Mouse (Mus musculus) midbrain, embryonic 16.5 days (tissue): ENCODE results near the gene Papln. TPM values are rescaled to one million over a fixed set of nuclear protein-coding genes. Genes with fewer than 3 reads are reported as not detected.

Source experiments
- ATAC-seq: fragments of 200-750 bp; cut with Nextera tagmentation; 2 replicates; pipeline ENCODE4 v1.8.0; 2017; ENCODE audit warnings: moderate TSS enrichment
- H3K27ac ChIP-seq: fragments of 300-500 bp; sonication (generic); 2 replicates; pipeline ENCODE4 v1.5.1; 2014; ENCODE audit warnings: mild to moderate bottlenecking, low read length, mixed read lengths
- H3K27me3 ChIP-seq: fragments of 300-500 bp; sonication (generic); 2 replicates; pipeline ENCODE4 v1.6.1; 2014; ENCODE audit warnings: low read depth, low read length, mixed read lengths; ENCODE audit not compliant: control insufficient read depth, insufficient read depth
- H3K36me3 ChIP-seq: fragments of 300-500 bp; sonication (generic); 2 replicates; pipeline ENCODE4 v1.6.1; 2014; ENCODE audit warnings: mild to moderate bottlenecking, low read length, moderate library complexity, mixed read lengths; ENCODE audit not compliant: control insufficient read depth, insufficient read depth
- H3K4me1 ChIP-seq: fragments of 300-500 bp; sonication (generic); 2 replicates; pipeline ENCODE4 v1.6.1; 2014; ENCODE audit warnings: mild to moderate bottlenecking, low read length, mixed read lengths; ENCODE audit not compliant: control insufficient read depth, insufficient read depth
- H3K4me2 ChIP-seq: fragments of 300-500 bp; sonication (generic); 2 replicates; pipeline ENCODE4 v1.6.1; 2014; ENCODE audit warnings: mild to moderate bottlenecking, low read length, mixed read lengths
- H3K4me3 ChIP-seq: fragments of 300-500 bp; sonication (generic); 2 replicates; pipeline ENCODE4 v1.5.1; 2014; ENCODE audit warnings: low read depth, mild to moderate bottlenecking, low read length, moderate library complexity, mixed read lengths
- H3K9ac ChIP-seq: fragments of 300-500 bp; sonication (generic); 2 replicates; pipeline ENCODE4 v1.6.1; 2014; ENCODE audit warnings: low read depth, low read length, mixed read lengths
- H3K9me3 ChIP-seq: fragments of 300-500 bp; sonication (generic); replicated peaks from 2 replicates; pipeline ENCODE4 v1.6.1; 2014; ENCODE audit warnings: mild to moderate bottlenecking, low read length, mixed read lengths; ENCODE audit not compliant: control insufficient read depth, poor library complexity, severe bottlenecking
- WGBS: fragments of 180-500 bp; shearing (Covaris S2); extraction: QIAGEN DNeasy Blood & Tissue Kit; methylation state at CpG from one replicate; pipeline ENCODE4 v1.1.7; 2014; 5-methylcytosine and 5-hydroxymethylcytosine counted together
- polyA plus RNA-seq: library from polyadenylated mRNA; unstranded; fragments of >200 nt; fragmentation: Nextera tagmentation; extraction: Ambion mirVana; gene quantifications from 2 replicates; pipeline ENCODE4 v1.2.1, GENCODE M21; 2015

Papln gene
- polyA plus RNA-seq, 1 experiment from 2014 or later = 0.16 TPM

GRCm38 (mm10) chr12:83762706-83763105 lies 728 bp upstream of the Papln start:
- WGBS = 17% methylated on average over 4 of the region's 4 CpGs
- no peaks in the 10 kb centered on the region for H3K9me3 ChIP-seq
- 0 out of 2 replicates have a peak, but pooled peaks have one; percentile 45 for ATAC-seq

GRCm38 (mm10) chr12:83764044-83764365 lies 571 bp downstream of the Papln start:
- peak overlapping the region; percentile 54; the same call in 1 of the 2 replicates for H3K9ac ChIP-seq
- no peak overlapping the region for H3K27ac ChIP-seq
- no peak for ATAC-seq
- peak overlapping the region; percentile 29 for H3K4me3 ChIP-seq
- WGBS = 8% methylated on average over 14 of the region's 14 CpGs
- H3K36me3 ChIP-seq = no peaks in the 10 kb centered on the region
- no peaks in the 10 kb centered on the region for H3K9me3 ChIP-seq
- no peaks in the 10 kb centered on the region for H3K27me3 ChIP-seq
- H3K4me2 ChIP-seq = peak overlapping the region; percentile 56
- H3K4me1 ChIP-seq = peaks cover 14% of the 10 kb centered on the region

More at GRCm38 (mm10) chr12:83762706-83763105, 728 bp upstream of the Papln start:
- H3K4me2 ChIP-seq = no peak overlapping the region
- no peak overlapping the region for H3K9ac ChIP-seq
- no peak overlapping the region for H3K27ac ChIP-seq
- no peak overlapping the region for H3K4me3 ChIP-seq
- no peaks in the 10 kb centered on the region for H3K36me3 ChIP-seq
- no peaks in the 10 kb centered on the region for H3K27me3 ChIP-seq
- peaks cover 14% of the 10 kb centered on the region for H3K4me1 ChIP-seq

GRCm38 (mm10) chr12:83764519-83764918 lies 1.1 kb downstream of the Papln start:
- H3K36me3 ChIP-seq = no peaks in the 10 kb centered on the region
- H3K4me1 ChIP-seq = peaks cover 14% of the 10 kb centered on the region
- no peaks in the 10 kb centered on the region for H3K9me3 ChIP-seq
- no peak for ATAC-seq
- H3K9ac ChIP-seq = no peak overlapping the region
- no peak overlapping the region for H3K27ac ChIP-seq
- no peak overlapping the region for H3K4me3 ChIP-seq
- no peaks in the 10 kb centered on the region for H3K27me3 ChIP-seq
- peak overlapping the region; percentile 56; the same call in 1 of the 2 replicates for H3K4me2 ChIP-seq
- WGBS = 84% methylated on average over 10 of the region's 10 CpGs

GRCm38 (mm10) chr12:83765965-83766603 lies 2.6 kb downstream of the Papln start:
- H3K9me3 ChIP-seq = no peaks in the 10 kb centered on the region
- no peaks in the 10 kb centered on the region for H3K27me3 ChIP-seq
- no peaks in the 10 kb centered on the region for H3K36me3 ChIP-seq
- peaks cover 24% of the 10 kb centered on the region for H3K4me1 ChIP-seq
- WGBS = 82% methylated on average over 13 of the region's 13 CpGs
- no peak overlapping the region for H3K9ac ChIP-seq
- no peak overlapping the region for H3K4me2 ChIP-seq
- H3K27ac ChIP-seq = no peak overlapping the region
- no peak for ATAC-seq
- no peak overlapping the region for H3K4me3 ChIP-seq

- ATAC-seq = no peak
Observed at GRCm38 (mm10) chr12:83767833-83768232, 4.4 kb downstream of the Papln start.

GRCm38 (mm10) chr12:83768235-83768899 lies 4.9 kb downstream of the Papln start:
- no peak for ATAC-seq
- Histone ChIP-seq H3K27ac (no peak overlapping the region), H3K4me3 (no peak overlapping the region), H3K36me3 (no peaks in the 10 kb centered on the region), H3K4me2 (no peak overlapping the region), H3K9me3 (no peaks in the 10 kb centered on the region), H3K4me1 (peaks cover 19% of the 10 kb centered on the region), H3K9ac (no peak overlapping the region), H3K27me3 (no peaks in the 10 kb centered on the region)
- WGBS = 86% methylated on average over 14 of the region's 14 CpGs

More at GRCm38 (mm10) chr12:83767833-83768232, 4.4 kb downstream of the Papln start:
- Histone ChIP-seq H3K36me3 (no peaks in the 10 kb centered on the region), H3K27me3 (no peaks in the 10 kb centered on the region), H3K4me2 (no peak overlapping the region), H3K4me3 (no peak overlapping the region), H3K9me3 (no peaks in the 10 kb centered on the region), H3K9ac (no peak overlapping the region), H3K27ac (no peak overlapping the region), H3K4me1 (peaks cover 24% of the 10 kb centered on the region)
- WGBS = 69% methylated on average over 9 of the region's 9 CpGs

GRCm38 (mm10) chr12:83770418-83771256 lies 7.2 kb downstream of the Papln start:
- Histone ChIP-seq H3K27me3 (no peaks in the 10 kb centered on the region), H3K36me3 (no peaks in the 10 kb centered on the region), H3K9ac (no peak overlapping the region), H3K4me2 (peak overlapping the region; percentile 39), H3K9me3 (no peaks in the 10 kb centered on the region), H3K27ac (no peak overlapping the region), H3K4me1 (peaks cover 10% of the 10 kb centered on the region; the same call in 1 of the 2 replicates), H3K4me3 (no peak overlapping the region)
- WGBS = 4% methylated on average over 25 of the region's 25 CpGs
- ATAC-seq = peak; percentile 34; the same call in 1 of the 2 replicates

- no peaks in the 10 kb centered on the region for H3K36me3 ChIP-seq
- 52% methylated on average over 12 of the region's 12 CpGs for WGBS
- no peak overlapping the region for H3K4me3 ChIP-seq
- H3K27me3 ChIP-seq = no peaks in the 10 kb centered on the region
- no peak for ATAC-seq
- H3K27ac ChIP-seq = no peak overlapping the region
- H3K9ac ChIP-seq = no peak overlapping the region
- peaks cover 2% of the 10 kb centered on the region; the same call in 1 of the 2 replicates for H3K4me1 ChIP-seq
- no peaks in the 10 kb centered on the region for H3K9me3 ChIP-seq
- no peak overlapping the region for H3K4me2 ChIP-seq
Observed at GRCm38 (mm10) chr12:83775621-83776020, 12.2 kb downstream of the Papln start.
